Mouse (Mus musculus): ENCODE data around the gene Fgf16. TPM values are rescaled to one million over a fixed set of nuclear protein-coding genes. Genes with fewer than 3 reads are reported as not detected.

Gene Fgf16
- total RNA-seq, 2 experiments from 2014 or later: 12.3 to 18.9 TPM

Other genes with a start within 250 kb of the Fgf16 start
- gene Atrx, start 165.1 kb downstream of the Fgf16 start, total RNA-seq (2021): 10 to 100 TPM; 63.9 to 73.3 TPM
- gene Magt1, start 247.6 kb downstream of the Fgf16 start, total RNA-seq (2021): 10 to 100 TPM; 48.0 to 53.4 TPM